Mouse (Mus musculus) MEL (cell line): ENCODE measurements around the gene Magi3. TPM values are rescaled to one million over a fixed set of nuclear protein-coding genes. Genes with fewer than 3 reads are reported as not detected.

Experiments
- DNase-seq: peaks from one replicate; pipeline ENCODE4 v3.0.0; 2011; ENCODE audit warnings: low read depth, low spot score
- H3K27ac ChIP-seq: 2 replicates; pipeline ENCODE4 v1.5.1; 2012; ENCODE audit warnings: low read depth, mild to moderate bottlenecking, control low read depth, low read length, moderate library complexity; ENCODE audit not compliant: control insufficient read depth
- H3K27me3 ChIP-seq, 2 experiments: fragments of 150-350 bp in 1 of 2; sonication (generic) in 1 of 2; 2 replicates each; pipeline ENCODE4 v1.6.1; 2012; ENCODE audit warnings: low read length in 2 of 2, mild to moderate bottlenecking in 2 of 2, improper control_type of control experiment in 1 of 2, moderate library complexity in 1 of 2; ENCODE audit not compliant: insufficient read depth in 2 of 2, control insufficient read depth in 1 of 2
- H3K36me3 ChIP-seq, 2 experiments: 2 replicates each; pipeline ENCODE4 v1.6.1; 2012 to 2014; ENCODE audit warnings: low read length in 2 of 2, improper control_type of control experiment in 1 of 2, inconsistent platforms in 1 of 2, mild to moderate bottlenecking in 1 of 2; ENCODE audit not compliant: insufficient read depth in 2 of 2, control insufficient read depth in 1 of 2
- H3K4me1 ChIP-seq, 2 experiments: fragments of 150-350 bp in 1 of 2; sonication (generic) in 1 of 2; 2 replicates each; pipeline ENCODE4 v1.6.1; 2012; ENCODE audit warnings: low read length in 2 of 2, improper control_type of control experiment in 1 of 2, mild to moderate bottlenecking in 1 of 2; ENCODE audit not compliant: insufficient read depth in 2 of 2, control insufficient read depth in 1 of 2
- H3K4me3 ChIP-seq, 2 experiments: fragments of 150-350 bp in 1 of 2; sonication (generic) in 1 of 2; 2 replicates each; pipeline ENCODE4 v1.5.1; 2012; ENCODE audit warnings: low read depth in 2 of 2, low read length in 2 of 2, mild to moderate bottlenecking in 2 of 2, moderate library complexity in 2 of 2, control low read depth in 1 of 2, improper control_type of control experiment in 1 of 2; ENCODE audit not compliant: control insufficient read depth in 1 of 2, insufficient read depth in 1 of 2
- H3K79me2 ChIP-seq: 2 replicates; pipeline ENCODE4 v1.6.1; 2012; ENCODE audit warnings: mild to moderate bottlenecking, low read length, moderate library complexity; ENCODE audit not compliant: control insufficient read depth, poor library complexity, insufficient read depth
- H3K9ac ChIP-seq: 2 replicates; pipeline ENCODE4 v1.6.1; 2012; ENCODE audit warnings: low read depth, mild to moderate bottlenecking, control low read depth, low read length, moderate library complexity; ENCODE audit not compliant: control insufficient read depth, poor library complexity, severe bottlenecking
- H3K9me3 ChIP-seq: fragments of 150-350 bp; sonication (generic); replicated peaks from 2 replicates; pipeline ENCODE4 v1.6.1; 2012; ENCODE audit warnings: mild to moderate bottlenecking, low read length, improper control_type of control experiment, moderate library complexity; ENCODE audit not compliant: insufficient read depth
- CHD1 ChIP-seq: IDR thresholded peaks from 2 replicates; pipeline ENCODE4 v1.6.1; 2012; ENCODE audit warnings: low read depth, mild to moderate bottlenecking, inconsistent platforms, low read length, improper control_type of control experiment
- ELF1 ChIP-seq: IDR thresholded peaks from 2 replicates; pipeline ENCODE4 v1.6.1; 2014; ENCODE audit warnings: low read depth, mild to moderate bottlenecking, inconsistent platforms, low read length, improper control_type of control experiment, moderate library complexity
- GABPA ChIP-seq: IDR thresholded peaks from 2 replicates; pipeline ENCODE4 v1.6.1; 2012; ENCODE audit warnings: low read depth, mild to moderate bottlenecking, inconsistent platforms, low read length, improper control_type of control experiment, moderate library complexity
- GATA1 ChIP-seq: IDR thresholded peaks from 2 replicates; pipeline ENCODE4 v1.6.1; 2011; ENCODE audit warnings: low read depth, low read length, improper control_type of control experiment
- HCFC1 ChIP-seq: IDR thresholded peaks from 2 replicates; pipeline ENCODE4 v1.6.1; 2012; ENCODE audit warnings: low read depth, mild to moderate bottlenecking, inconsistent platforms, low read length, improper control_type of control experiment, moderate library complexity
- JUND ChIP-seq: IDR thresholded peaks from 2 replicates; pipeline ENCODE4 v1.6.1; 2011; ENCODE audit warnings: low read depth, mild to moderate bottlenecking, improper control_type of control experiment, low read length
- KAT2A ChIP-seq: conservative IDR thresholded peaks from 2 replicates; pipeline ENCODE4 v1.6.1; 2012; ENCODE audit warnings: low read depth, low read length, improper control_type of control experiment, inconsistent platforms
- MAFK ChIP-seq: IDR thresholded peaks from 2 replicates; pipeline ENCODE4 v1.6.1; 2011; ENCODE audit warnings: low read depth, mild to moderate bottlenecking, low read length, improper control_type of control experiment, borderline replicate concordance
- MEF2A ChIP-seq: IDR thresholded peaks from 2 replicates; pipeline ENCODE4 v1.6.1; 2014; ENCODE audit warnings: low read depth, mild to moderate bottlenecking, inconsistent platforms, low read length, improper control_type of control experiment; ENCODE audit not compliant: poor library complexity, insufficient replicate concordance, severe bottlenecking; ENCODE audit errors: extremely low read depth
- MXI1 ChIP-seq: IDR thresholded peaks from 2 replicates; pipeline ENCODE4 v1.6.1; 2011; ENCODE audit warnings: mild to moderate bottlenecking, low read depth, low read length, improper control_type of control experiment
- MYC ChIP-seq: IDR thresholded peaks from 2 replicates; pipeline ENCODE4 v1.6.1; 2011; ENCODE audit warnings: low read depth, mild to moderate bottlenecking, low read length, improper control_type of control experiment, moderate library complexity
- NRF1 ChIP-seq: IDR thresholded peaks from 2 replicates; pipeline ENCODE4 v1.6.1; 2014; ENCODE audit warnings: low read depth, mild to moderate bottlenecking, inconsistent platforms, low read length, improper control_type of control experiment, moderate library complexity; ENCODE audit not compliant: poor library complexity, insufficient read depth, severe bottlenecking
- POLR2A ChIP-seq, 2 experiments: IDR thresholded peaks; 2 replicates each; pipeline ENCODE4 v1.6.1; 2011 to 2012; ENCODE audit warnings: low read length in 2 of 2, mild to moderate bottlenecking in 2 of 2, control low read depth in 1 of 2, improper control_type of control experiment in 1 of 2, low read depth in 1 of 2, moderate library complexity in 1 of 2; ENCODE audit not compliant: control insufficient read depth in 1 of 2, insufficient read depth in 1 of 2, poor library complexity in 1 of 2
- POLR2AphosphoS2 ChIP-seq: IDR thresholded peaks from 2 replicates; pipeline ENCODE4 v1.6.1; 2011; ENCODE audit warnings: low read length, improper control_type of control experiment
- USF1 ChIP-seq: IDR thresholded peaks from 2 replicates; pipeline ENCODE4 v1.6.1; 2014; ENCODE audit warnings: low read depth, mild to moderate bottlenecking, inconsistent platforms, low read length, improper control_type of control experiment, moderate library complexity
- USF2 ChIP-seq, 2 experiments: IDR thresholded peaks; 2 replicates each; pipeline ENCODE4 v1.6.1; 2011 to 2012; ENCODE audit warnings: improper control_type of control experiment in 2 of 2, low read length in 2 of 2, borderline replicate concordance in 1 of 2, inconsistent platforms in 1 of 2, low read depth in 1 of 2, mild to moderate bottlenecking in 1 of 2; ENCODE audit not compliant: insufficient read depth in 1 of 2
- ZC3H11A ChIP-seq: IDR thresholded peaks from 2 replicates; pipeline ENCODE4 v1.6.1; 2012; ENCODE audit warnings: low read depth, mild to moderate bottlenecking, inconsistent platforms, low read length, improper control_type of control experiment
- ZKSCAN1 ChIP-seq: IDR thresholded peaks from 2 replicates; pipeline ENCODE4 v1.6.1; 2012; ENCODE audit warnings: low read depth, mild to moderate bottlenecking, inconsistent platforms, low read length, improper control_type of control experiment, moderate library complexity
- ZNF384 ChIP-seq: IDR thresholded peaks from 2 replicates; pipeline ENCODE4 v1.6.1; 2012; ENCODE audit warnings: low read depth, mild to moderate bottlenecking, inconsistent platforms, low read length, improper control_type of control experiment
- polyA plus RNA-seq, 2 experiments: library from polyadenylated mRNA; stranded (reverse) in 1 of 2; unstranded in 1 of 2; fragments of >175 nt in 1 of 2; fragments of >200 nt in 1 of 2; gene quantifications; 2 replicates each; pipeline versions ENCODE4 v1.2.1 to v1.2.4; 2012; ENCODE audit warnings: low replicate concordance in 2 of 2, low read depth in 1 of 2; ENCODE audit not compliant: insufficient read length in 2 of 2, insufficient read depth in 1 of 2, missing spikeins in 1 of 2
- total RNA-seq: library from RNA; depleted of rRNA; stranded (reverse); fragments of 300-350 nt; gene quantifications from 2 replicates; pipeline ENCODE4 v1.2.3, GENCODE M21; 2012

Gene Magi3
- total and polyA plus RNA-seq, 3 experiments = 0.04 to 0.18 TPM; not detected in 1

GRCm38 (mm10) chr3:104247057-104247456 is 26.9 kb upstream of the Magi3 start:
- no peak overlapping the region for H3K4me3 ChIP-seq
- peak; percentile 2 for DNase-seq
- TF ChIP-seq NRF1 (no peak), GATA1 (no peak), MEF2A (no peak), MXI1 (no peak), USF1 (no peak), POLR2A (IDR thresholded peaks at IDR 0.05; ENCODE audit: control insufficient read depth in 1 of 2, insufficient read depth in 1 of 2, low read depth in 1 of 2, low read length in 2 of 2, poor library complexity in 1 of 2) (no peak), CHD1 (no peak), GABPA (no peak), ZNF384 (no peak), KAT2A (no peak), ZC3H11A (no peak), ZKSCAN1 (no peak), POLR2AphosphoS2 (no peak), MAFK (no peak), HCFC1 (no peak)
- no peak overlapping the region for H3K27ac ChIP-seq
- H3K36me3 ChIP-seq = no peaks in the 10 kb centered on the region
- no peaks in the 10 kb centered on the region for H3K9me3 ChIP-seq
- peaks cover 0 to 2% of the 10 kb centered on the region in 2 experiments; a peak in 2 of 4 replicates for H3K27me3 ChIP-seq
- no peaks in the 10 kb centered on the region for H3K4me1 ChIP-seq
- no peak overlapping the region for H3K9ac ChIP-seq
- no peaks in the 10 kb centered on the region for H3K79me2 ChIP-seq

GRCm38 (mm10) chr3:104244373-104244772 is 24.2 kb upstream of the Magi3 start:
- H3K27ac ChIP-seq = no peak overlapping the region
- no peaks in the 10 kb centered on the region for H3K4me1 ChIP-seq
- no peaks in the 10 kb centered on the region; a peak in 1 of 4 replicates for H3K27me3 ChIP-seq
- H3K9ac ChIP-seq = no peak overlapping the region
- H3K36me3 ChIP-seq = no peaks in the 10 kb centered on the region
- TF ChIP-seq USF2 (IDR thresholded peaks at IDR 0.05; ENCODE audit: borderline replicate concordance in 1 of 2, insufficient read depth in 1 of 2, low read depth in 1 of 2, low read length in 2 of 2) = no peak
- TF ChIP-seq POLR2A (IDR thresholded peaks at IDR 0.05; ENCODE audit: control insufficient read depth in 1 of 2, insufficient read depth in 1 of 2, low read depth in 1 of 2, low read length in 2 of 2, poor library complexity in 1 of 2) = no peak
- TF ChIP-seq MXI1 = no peak
- no peak for TF ChIP-seq MYC
- TF ChIP-seq JUND = no peak
- no peak for TF ChIP-seq ELF1
- H3K9me3 ChIP-seq = no peaks in the 10 kb centered on the region
- no peak overlapping the region for H3K4me3 ChIP-seq
- H3K79me2 ChIP-seq = no peaks in the 10 kb centered on the region
- no peak for DNase-seq
